Mouse (Mus musculus) kidney, postnatal 36 days (tissue): ENCODE measurements around the gene C1qb.
A peak's percentile ranks its signal among the peaks of the same experiment; 100 is the strongest.

Source experiments
- DNase-seq, 2 experiments: peaks; one replicate each; pipeline ENCODE4 v3.0.0; 2021 to 2022; ENCODE audit warnings: mixed read lengths in 2 of 2

Gene C1qb

GRCm38 (mm10) chr4:136842033-136842432 lies 44.0 kb downstream of the C1qb start:
- no peak for DNase-seq

GRCm38 (mm10) chr4:136841056-136841455 lies 44.9 kb downstream of the C1qb start:
- peak; percentile 75 to 88 for DNase-seq

GRCm38 (mm10) chr4:136838462-136838861 lies 47.5 kb downstream of the C1qb start:
- no peak for DNase-seq

GRCm38 (mm10) chr4:136838026-136838425 lies 48.0 kb downstream of the C1qb start:
- no peak for DNase-seq

DNA sequence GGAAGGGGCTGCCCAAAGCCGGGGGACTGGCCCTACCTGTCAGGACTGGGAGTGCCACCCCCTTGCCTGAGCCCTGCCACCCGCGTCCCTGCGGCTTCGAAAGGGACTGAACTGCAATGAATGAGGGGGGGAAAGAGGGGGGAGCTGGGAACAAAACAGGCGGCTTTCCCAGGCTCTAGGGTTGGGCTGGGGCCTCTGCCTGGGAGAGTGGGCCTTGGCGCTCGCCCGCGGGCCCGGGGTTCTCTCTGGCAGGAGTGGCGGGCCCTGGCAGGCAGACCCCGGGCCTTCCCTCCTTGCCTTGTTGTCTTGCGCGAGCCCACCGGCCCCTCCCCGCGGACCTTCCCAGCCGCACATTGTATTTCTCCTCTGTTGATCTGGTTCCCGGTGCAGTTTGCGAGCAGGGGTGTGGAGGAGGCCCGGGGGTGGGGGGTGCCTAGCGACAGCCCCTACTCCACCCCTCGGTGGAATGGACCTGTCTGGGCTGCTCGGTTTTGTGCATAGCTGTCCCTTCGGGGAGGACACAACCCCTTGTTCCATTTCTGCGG lies 49.5 kb downstream of the C1qb start:
- DNase-seq, result no peak

- peak; percentile 44 to 77 for DNase-seq
Observed at GRCm38 (mm10) chr4:136835621-136836386, 50.2 kb downstream of the C1qb start, which contains the start of gene Ephb2. Gene Ephb2, minus strand, starts transcription at chr4:136835988.

GRCm38 (mm10) chr4:136834815-136835620 lies 51.0 kb downstream of the C1qb start:
- peak in 1 of 2 experiments; percentile 30 for DNase-seq

DNA sequence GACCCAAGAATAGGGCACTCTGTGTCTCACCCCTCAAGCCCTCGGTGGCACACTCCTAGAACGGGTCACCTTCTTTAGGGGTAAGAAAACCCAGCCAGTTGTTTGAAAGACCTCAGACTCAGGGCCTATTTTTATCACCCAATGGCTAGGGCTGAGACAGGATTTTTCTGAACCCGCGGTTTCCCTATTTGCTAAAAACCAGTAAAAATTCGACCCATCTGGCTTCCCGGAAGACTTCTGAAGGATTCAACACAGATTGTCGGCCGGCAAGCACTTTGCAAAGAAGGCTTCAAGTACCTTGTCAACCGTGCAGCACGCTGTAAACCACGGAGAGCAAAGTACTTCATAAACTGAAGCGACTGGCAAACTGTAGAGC lies 51.6 kb downstream of the C1qb start:
- DNase-seq, result no peak

DNA sequence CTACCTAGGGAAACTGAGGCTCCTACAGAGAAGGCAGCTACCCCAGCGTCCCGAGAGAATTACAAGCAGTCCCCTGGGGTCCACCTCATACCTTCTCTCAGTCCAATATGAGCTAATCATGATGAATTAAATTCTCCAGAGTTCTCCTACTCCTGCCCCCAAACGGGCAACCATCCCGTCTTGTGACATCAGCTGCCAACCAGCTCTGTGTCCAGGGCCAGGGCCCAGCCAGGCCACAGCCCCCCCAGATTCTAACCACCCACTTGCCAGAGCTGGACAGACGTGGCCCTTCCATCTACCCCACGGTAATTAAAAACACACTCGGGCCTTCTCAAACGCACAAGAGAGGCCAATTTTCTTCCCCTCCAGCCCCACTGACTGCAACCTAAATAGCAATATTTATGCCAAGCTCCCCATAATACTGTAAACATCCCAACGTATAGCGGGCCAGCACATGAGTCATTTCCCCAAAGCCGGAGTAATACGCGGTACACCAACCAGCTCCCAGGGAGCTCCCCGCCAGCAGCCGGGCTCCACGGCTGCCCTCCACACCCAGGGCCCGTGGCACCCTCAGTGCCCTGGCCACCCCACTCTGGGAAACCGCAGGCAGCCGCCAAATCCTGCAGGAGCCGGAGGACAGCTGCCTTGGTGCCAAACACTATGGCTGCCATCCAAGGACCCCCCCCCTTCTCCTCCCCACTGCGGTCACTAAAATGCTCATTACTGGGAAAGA lies 52.2 kb downstream of the C1qb start:
- no peak for DNase-seq

- DNase-seq, result no peak
Observed at GRCm38 (mm10) chr4:136832559-136833232, 53.3 kb downstream of the C1qb start.

- no peak for DNase-seq
Observed at GRCm38 (mm10) chr4:136830272-136830823, 55.6 kb downstream of the C1qb start.
